Mouse (Mus musculus): ENCODE results near the gene Ccdc159.

- TF ChIP-seq CTCF (IDR thresholded peaks at IDR 0.05; ENCODE audit: low read depth) (no peak), EP300 (IDR thresholded peaks at IDR 0.05; ENCODE audit: low read depth) (no peak)
These were observed 34.7 kb downstream of the Ccdc159 start for GRCm38 (mm10) chr9:21962010-21962409.

Data from heart, postnatal 0 days (tissue).